Comparison of ENCODE assay signal across 8 mouse cellular contexts in genomic region chr16:22439499-22440177, GRCm38 (mm10). TPM values are rescaled to one million over a fixed set of nuclear protein-coding genes. Genes with fewer than 3 reads are reported as not detected.
DNase-seq lines count a peak whose midpoint lies in the region; ATAC-seq lines count a peak whose summit lies in the region.

Gene Etv5, minus strand, starts transcription at chr16:22439719.

- H3K9ac ChIP-seq in heart, embryonic 13.5 days: peak within 1 kb of the TSS; percentile 94
- peak within 1 kb of the TSS; percentile 71 for H3K9ac ChIP-seq in liver, embryonic 12.5 days
- H3K9ac ChIP-seq in stomach, embryonic 15.5 days: peak within 1 kb of the TSS; percentile 47

- H3K36me3 ChIP-seq in heart, embryonic 13.5 days: peaks cover 8% of the 10 kb centered on the region
- H3K36me3 ChIP-seq in liver, embryonic 12.5 days: no peaks in the 10 kb centered on the region
- H3K36me3 ChIP-seq in stomach, embryonic 15.5 days: no peaks in the 10 kb centered on the region

- peak; percentile 99 for DNase-seq in CD4-positive, CD25-positive, alpha-beta regulatory T cell, adult 2 months (ENCODE audit: low read depth, low spot score)
- DNase-seq in fat pad, adult 2 months (ENCODE audit: extremely low read depth, low read depth, low spot score): peak; percentile 92
- peak; percentile 99 for DNase-seq in kidney, postnatal 10 days
- DNase-seq in natural killer cell, adult 2 months (ENCODE audit: low spot score in 2 of 2): peak; percentile 98

- H3K27me3 ChIP-seq in heart, embryonic 13.5 days (replicated peaks): peaks cover 12% of the 10 kb centered on the region; the same call in 1 of the 2 replicates
- H3K27me3 ChIP-seq in liver, embryonic 12.5 days (replicated peaks): peaks cover 55% of the 10 kb centered on the region
- H3K27me3 ChIP-seq in stomach, embryonic 15.5 days (replicated peaks): no peaks in the 10 kb centered on the region

- peak; percentile 97 for ATAC-seq in heart, embryonic 13.5 days (ENCODE audit: extremely low read depth, insufficient number of reproducible peaks, low FRiP score, low TSS enrichment)
- ATAC-seq in liver, embryonic 12.5 days: peak; percentile 99
- ATAC-seq in stomach, embryonic 15.5 days (ENCODE audit: insufficient read depth, low FRiP score, low read depth): peak; percentile 98

- no peaks in the 10 kb centered on the region for H3K9me3 ChIP-seq in heart, embryonic 13.5 days
- H3K9me3 ChIP-seq in liver, embryonic 12.5 days (replicated peaks): no peaks in the 10 kb centered on the region
- no peaks in the 10 kb centered on the region for H3K9me3 ChIP-seq in stomach, embryonic 15.5 days

- H3K27ac ChIP-seq in brown adipose tissue, adult 24 weeks (replicated peaks; ENCODE audit: low read depth, low read length): no peak within 1 kb of the TSS
- peak within 1 kb of the TSS; percentile 81 for H3K27ac ChIP-seq in heart, embryonic 13.5 days (replicated peaks)
- H3K27ac ChIP-seq in liver, embryonic 12.5 days: peak within 1 kb of the TSS; percentile 64
- peak within 1 kb of the TSS; percentile 83 for H3K27ac ChIP-seq in stomach, embryonic 15.5 days

- 0 out of 2 replicates have a peak, but pooled peaks cover 4% of the 10 kb centered on the region for H3K4me1 ChIP-seq in brown adipose tissue, adult 24 weeks (ENCODE audit: control insufficient read depth, insufficient read depth, insufficient read length, low read length)
- peaks cover 48% of the 10 kb centered on the region for H3K4me1 ChIP-seq in heart, embryonic 13.5 days
- peaks cover 18% of the 10 kb centered on the region for H3K4me1 ChIP-seq in liver, embryonic 12.5 days
- H3K4me1 ChIP-seq in stomach, embryonic 15.5 days: peaks cover 13% of the 10 kb centered on the region

- H3K4me2 ChIP-seq in heart, embryonic 13.5 days: peak within 1 kb of the TSS; percentile 99
- H3K4me2 ChIP-seq in liver, embryonic 12.5 days: peak within 1 kb of the TSS; percentile 87
- peak within 1 kb of the TSS; percentile 97 for H3K4me2 ChIP-seq in stomach, embryonic 15.5 days

- peak within 1 kb of the TSS; percentile 75 for H3K4me3 ChIP-seq in brown adipose tissue, adult 24 weeks (ENCODE audit: insufficient read depth, low read depth, low read length)
- H3K4me3 ChIP-seq in heart, embryonic 13.5 days: peak within 1 kb of the TSS; percentile 89
- H3K4me3 ChIP-seq in liver, embryonic 12.5 days: peak within 1 kb of the TSS; percentile 70
- H3K4me3 ChIP-seq in stomach, embryonic 15.5 days (replicated peaks): peak within 1 kb of the TSS; percentile 84

- WGBS in heart, embryonic 13.5 days: under 1% methylated on average over 62 of the region's 63 CpGs
- under 1% methylated on average over 62 of the region's 63 CpGs for WGBS in liver, embryonic 12.5 days (ENCODE audit: insufficient replicate concordance)
- under 1% methylated on average over 57 of the region's 63 CpGs for WGBS in stomach, embryonic 15.5 days

RNA-seq across cellular contexts. Expression of gene Etv5, which starts in this region (rescaled TPM):
- polyA plus RNA-seq in brown adipose tissue, adult 24 weeks (2012; ENCODE audit: insufficient read depth, insufficient read length, missing spikeins): 2.2 TPM in 2 replicates
- 22.1 and 25.1 TPM in 2 replicates for polyA plus RNA-seq in heart, embryonic 13.5 days (2015; fragmentation: Nextera tagmentation; extraction: Ambion mirVana)
- 7.4 and 8.0 TPM in 2 replicates for polyA plus RNA-seq in liver, embryonic 12.5 days (2016; fragmentation: Nextera tagmentation; extraction: Ambion mirVana)
- 14.0 and 16.1 TPM in 2 replicates for polyA plus RNA-seq in stomach, embryonic 15.5 days (2015; fragmentation: Nextera tagmentation; extraction: Ambion mirVana)
